ENCODE assay signal across 8 mouse cellular contexts in genomic region chr3:58690619-58691373, GRCm38 (mm10). TPM values are rescaled to one million over a fixed set of nuclear protein-coding genes. Genes with fewer than 3 reads are reported as not detected.
A peak's percentile ranks its signal among the peaks of the same experiment; 100 is the strongest.
DNase-seq lines count a peak whose midpoint lies in the region; ATAC-seq and TF ChIP-seq lines count a peak whose summit lies in the region.

No protein-coding gene starts in this region.

- no peak; the same call in 1 of the 2 replicates for ATAC-seq in embryonic facial prominence, embryonic 15.5 days (ENCODE audit: insufficient number of reproducible peaks, low FRiP score, low TSS enrichment, low read depth)
- peak; percentile 29 for ATAC-seq in kidney, embryonic 14.5 days (ENCODE audit: low FRiP score, low TSS enrichment)
- ATAC-seq in limb, embryonic 15.5 days (ENCODE audit: insufficient number of reproducible peaks, low FRiP score, low TSS enrichment, low read depth): no peak
- peak; percentile 5 for ATAC-seq in midbrain, embryonic 16.5 days

- WGBS in embryonic facial prominence, embryonic 15.5 days: under 1% methylated on average over 24 of the region's 24 CpGs
- under 1% methylated on average over 24 of the region's 24 CpGs for WGBS in heart, embryonic 10.5 days
- under 1% methylated on average over 24 of the region's 24 CpGs for WGBS in kidney, embryonic 14.5 days
- under 1% methylated on average over 24 of the region's 24 CpGs for whole genome bisulfite sequencing in limb, embryonic 15.5 days
- WGBS in midbrain, embryonic 16.5 days: under 1% methylated on average over 24 of the region's 24 CpGs
- WGBS in spleen, adult 2 months: under 1% methylated on average over 24 of the region's 24 CpGs

- peak overlapping the region; percentile 90 for H3K4me3 ChIP-seq in bone marrow macrophage, adult 2 months (ENCODE audit: insufficient read depth, low read length)
- H3K4me3 ChIP-seq in embryonic facial prominence, embryonic 15.5 days (replicated peaks): peak overlapping the region; percentile 80
- H3K4me3 ChIP-seq in heart, embryonic 10.5 days: peak overlapping the region; percentile 90
- H3K4me3 ChIP-seq in kidney, embryonic 14.5 days (ENCODE audit: low read length): peak overlapping the region; percentile 83
- peak overlapping the region; percentile 87 for H3K4me3 ChIP-seq in limb, embryonic 15.5 days
- H3K4me3 ChIP-seq in midbrain, embryonic 16.5 days (ENCODE audit: low read depth, low read length): peak overlapping the region; percentile 93
- peak overlapping the region; percentile 98 for H3K4me3 ChIP-seq in spleen, adult 2 months (ENCODE audit: extremely low read depth, insufficient read depth, insufficient read length)

- H3K9me3 ChIP-seq in embryonic facial prominence, embryonic 15.5 days (replicated peaks): no peaks in the 10 kb centered on the region
- H3K9me3 ChIP-seq in heart, embryonic 10.5 days: no peaks in the 10 kb centered on the region
- H3K9me3 ChIP-seq in kidney, embryonic 14.5 days (ENCODE audit: control insufficient read depth, low read length): no peaks in the 10 kb centered on the region
- no peaks in the 10 kb centered on the region for H3K9me3 ChIP-seq in limb, embryonic 15.5 days
- no peaks in the 10 kb centered on the region for H3K9me3 ChIP-seq in midbrain, embryonic 16.5 days (replicated peaks; ENCODE audit: control insufficient read depth, low read length, poor library complexity, severe bottlenecking)

- peaks cover 19% of the 10 kb centered on the region for H3K4me1 ChIP-seq in bone marrow macrophage, adult 2 months (ENCODE audit: control insufficient read depth, insufficient read depth, low read length)
- H3K4me1 ChIP-seq in embryonic facial prominence, embryonic 15.5 days: peaks cover 20% of the 10 kb centered on the region
- peaks cover 19% of the 10 kb centered on the region; the same call in 1 of the 2 replicates for H3K4me1 ChIP-seq in heart, embryonic 10.5 days
- H3K4me1 ChIP-seq in kidney, embryonic 14.5 days (ENCODE audit: control insufficient read depth, insufficient read depth, low read length): 0 out of 2 replicates have a peak, but pooled peaks cover 2% of the 10 kb centered on the region
- H3K4me1 ChIP-seq in limb, embryonic 15.5 days: peaks cover 19% of the 10 kb centered on the region
- peaks cover 16% of the 10 kb centered on the region for H3K4me1 ChIP-seq in midbrain, embryonic 16.5 days (ENCODE audit: control insufficient read depth, insufficient read depth, low read length)
- peaks cover 3% of the 10 kb centered on the region; the same call in 1 of the 2 replicates for H3K4me1 ChIP-seq in spleen, adult 2 months (ENCODE audit: control insufficient read depth, insufficient read depth, insufficient read length)

- no peak for TF ChIP-seq POLR2A in bone marrow macrophage, adult 2 months (IDR thresholded peaks at IDR 0.05; ENCODE audit: borderline replicate concordance, low read depth, low read length)
- no peak for TF ChIP-seq POLR2A in spleen, adult 2 months (IDR thresholded peaks at IDR 0.05; ENCODE audit: low read depth, low read length)

- peak overlapping the region; percentile 71 for H3K4me2 ChIP-seq in embryonic facial prominence, embryonic 15.5 days (replicated peaks)
- peak overlapping the region; percentile 97 for H3K4me2 ChIP-seq in kidney, embryonic 14.5 days (replicated peaks; ENCODE audit: low read depth, low read length)
- H3K4me2 ChIP-seq in limb, embryonic 15.5 days: peak overlapping the region; percentile 93
- peak overlapping the region; percentile 61 for H3K4me2 ChIP-seq in midbrain, embryonic 16.5 days (ENCODE audit: low read length)

- peak overlapping the region; percentile 83 for H3K9ac ChIP-seq in embryonic facial prominence, embryonic 15.5 days
- H3K9ac ChIP-seq in kidney, embryonic 14.5 days (ENCODE audit: low read depth, low read length): peak overlapping the region; percentile 78; the same call in 1 of the 2 replicates
- peak overlapping the region; percentile 86 for H3K9ac ChIP-seq in limb, embryonic 15.5 days
- peak overlapping the region; percentile 95 for H3K9ac ChIP-seq in midbrain, embryonic 16.5 days (ENCODE audit: low read depth, low read length)

- DNase-seq in B cell, adult 2 months: peak; percentile 60 to 63
- DNase-seq in heart, embryonic 10.5 days (ENCODE audit: low spot score): peak; percentile 88
- DNase-seq in spleen, adult 2 months (ENCODE audit: low read depth in 1 of 2, low spot score in 2 of 2): peak; percentile 37 to 39

- TF ChIP-seq CTCF in bone marrow macrophage, adult 2 months (IDR thresholded peaks at IDR 0.05; ENCODE audit: low read depth, low read length): no peak
- no peak for TF ChIP-seq CTCF in spleen, adult 2 months (IDR thresholded peaks at IDR 0.05; ENCODE audit: extremely low read depth, insufficient read depth, insufficient read length, insufficient replicate concordance)

- H3K27me3 ChIP-seq in embryonic facial prominence, embryonic 15.5 days: no peaks in the 10 kb centered on the region
- H3K27me3 ChIP-seq in heart, embryonic 10.5 days (ENCODE audit: insufficient read depth, poor library complexity, severe bottlenecking): 0 out of 2 replicates have a peak, but pooled peaks cover 5% of the 10 kb centered on the region
- no peaks in the 10 kb centered on the region for H3K27me3 ChIP-seq in kidney, embryonic 14.5 days (ENCODE audit: control insufficient read depth, insufficient read depth, low read length)
- H3K27me3 ChIP-seq in limb, embryonic 15.5 days: no peaks in the 10 kb centered on the region
- no peaks in the 10 kb centered on the region for H3K27me3 ChIP-seq in midbrain, embryonic 16.5 days (ENCODE audit: control insufficient read depth, insufficient read depth, low read depth, low read length)
- H3K27me3 ChIP-seq in spleen, adult 2 months (ENCODE audit: control insufficient read depth, insufficient read depth, low read length): no peaks in the 10 kb centered on the region

- peak overlapping the region; percentile 21 for H3K27ac ChIP-seq in bone marrow macrophage, adult 2 months (ENCODE audit: insufficient read depth, low read depth, low read length)
- H3K27ac ChIP-seq in embryonic facial prominence, embryonic 15.5 days (replicated peaks): peak overlapping the region; percentile 93
- H3K27ac ChIP-seq in heart, embryonic 10.5 days: peak overlapping the region; percentile 91
- H3K27ac ChIP-seq in kidney, embryonic 14.5 days (ENCODE audit: low read depth, low read length): no peak overlapping the region
- peak overlapping the region; percentile 90 for H3K27ac ChIP-seq in limb, embryonic 15.5 days
- H3K27ac ChIP-seq in midbrain, embryonic 16.5 days (ENCODE audit: low read length): peak overlapping the region; percentile 92
- H3K27ac ChIP-seq in spleen, adult 2 months (ENCODE audit: insufficient read depth, low read length): peak overlapping the region; percentile 99; the same call in 1 of the 2 replicates

- H3K36me3 ChIP-seq in embryonic facial prominence, embryonic 15.5 days: no peaks in the 10 kb centered on the region
- no peaks in the 10 kb centered on the region for H3K36me3 ChIP-seq in heart, embryonic 10.5 days
- H3K36me3 ChIP-seq in kidney, embryonic 14.5 days (ENCODE audit: control insufficient read depth, insufficient read depth, low read length): no peaks in the 10 kb centered on the region
- no peaks in the 10 kb centered on the region for H3K36me3 ChIP-seq in limb, embryonic 15.5 days
- no peaks in the 10 kb centered on the region for H3K36me3 ChIP-seq in midbrain, embryonic 16.5 days (ENCODE audit: control insufficient read depth, insufficient read depth, low read length)
- no peaks in the 10 kb centered on the region; the same call in 1 of the 2 replicates for H3K36me3 ChIP-seq in spleen, adult 2 months (ENCODE audit: control insufficient read depth, insufficient read depth, low read length)

RNA-seq across cellular contexts. Expression of gene Siah2, which starts 1.4 kb away (rescaled TPM):
- 10.9 and 13.8 TPM in 2 replicates for polyA plus RNA-seq in bone marrow macrophage, adult 2 months (2012; ENCODE audit: insufficient read depth, insufficient read length, missing spikeins)
- 6.3 and 7.3 TPM in 2 replicates for polyA plus RNA-seq in embryonic facial prominence, embryonic 15.5 days (2015; fragmentation: Nextera tagmentation; extraction: Ambion mirVana)
- 4.8 and 6.6 TPM in 2 replicates for polyA plus RNA-seq in heart, embryonic 10.5 days (2016; fragmentation: Nextera tagmentation; extraction: Ambion mirVana)
- 4.6 and 5.5 TPM in 2 replicates for polyA plus RNA-seq in kidney, embryonic 14.5 days (2014; fragmentation: Nextera tagmentation; extraction: Ambion mirVana)
- 3.7 and 5.6 TPM in 2 replicates for polyA plus RNA-seq in limb, embryonic 15.5 days (2015; fragmentation: Nextera tagmentation; extraction: Ambion mirVana)
- polyA plus RNA-seq in midbrain, embryonic 16.5 days (2015; fragmentation: Nextera tagmentation; extraction: Ambion mirVana): 8.9 and 10.7 TPM in 2 replicates
- 14.6 and 19.4 TPM in 2 replicates for polyA plus RNA-seq in spleen, adult 2 months (2012; rRNA removed)

RNA-seq across cellular contexts. Expression of gene Erich6, which starts 53.8 kb away (rescaled TPM):
- polyA plus RNA-seq in bone marrow macrophage, adult 2 months (2012; ENCODE audit: insufficient read depth, insufficient read length, missing spikeins): not detected in 2 replicates
- 0.08 TPM in 1 of 2 replicates, not detected in the other for polyA plus RNA-seq in embryonic facial prominence, embryonic 15.5 days (2015; fragmentation: Nextera tagmentation; extraction: Ambion mirVana)
- 0.06 TPM in 1 of 2 replicates, not detected in the other for polyA plus RNA-seq in heart, embryonic 10.5 days (2016; fragmentation: Nextera tagmentation; extraction: Ambion mirVana)
- polyA plus RNA-seq in kidney, embryonic 14.5 days (2014; fragmentation: Nextera tagmentation; extraction: Ambion mirVana): 0.14 TPM in 1 of 2 replicates, not detected in the other
- polyA plus RNA-seq in limb, embryonic 15.5 days (2015; fragmentation: Nextera tagmentation; extraction: Ambion mirVana): 0.06 TPM in 1 of 2 replicates, not detected in the other
- 0.19 and 0.26 TPM in 2 replicates for polyA plus RNA-seq in midbrain, embryonic 16.5 days (2015; fragmentation: Nextera tagmentation; extraction: Ambion mirVana)
- polyA plus RNA-seq in spleen, adult 2 months (2012; rRNA removed): not detected in 2 replicates

Comparison
In these comparisons a context has a peak if more than half of its experiments do, and no peak if none do; other contexts are left out.
1. DNase-seq: peak in every context shown above with its lines; median percentile 88 in heart, embryonic 10.5 days; 62 in B cell, adult 2 months; 38 in spleen, adult 2 months.
2. ATAC-seq: peak in kidney, embryonic 14.5 days (single experiment) and midbrain, embryonic 16.5 days (single experiment); none in embryonic facial prominence, embryonic 15.5 days (single experiment) and limb, embryonic 15.5 days (single experiment).
3. Peak in every context shown above with its lines, with median percentiles within 50 percentile points of each other: H3K4me3 ChIP-seq, H3K4me2 ChIP-seq and H3K9ac ChIP-seq.